Mouse (Mus musculus) c-Kit-positive CD71-positive TER-119-negative erythroid progenitor cells, embryonic 14.5 days (primary cell): ENCODE measurements around the gene Sin3b.

ENCODE experiments used
- DNase-seq: peaks from one replicate; pipeline ENCODE4 v3.0.0-alpha.2; 2013; ENCODE audit warnings: low read depth

Gene Sin3b

GRCm38 (mm10) chr8:72753781-72754180, 30.7 kb downstream of the Sin3b start:
- no peak for DNase-seq

GRCm38 (mm10) chr8:72756031-72756430, 32.9 kb downstream of the Sin3b start:
- DNase-seq = no peak

- DNase-seq = no peak
Observed at GRCm38 (mm10) chr8:72756771-72757390, 33.8 kb downstream of the Sin3b start.

- DNase-seq = no peak
Observed at GRCm38 (mm10) chr8:72757426-72758195, 34.5 kb downstream of the Sin3b start.

- no peak for DNase-seq
Observed at GRCm38 (mm10) chr8:72758310-72758709, 35.2 kb downstream of the Sin3b start.

- DNase-seq = no peak
Observed at GRCm38 (mm10) chr8:72760216-72760615, 37.1 kb downstream of the Sin3b start.

GRCm38 (mm10) chr8:72761322-72762051, 38.4 kb downstream of the Sin3b start, which contains the start of gene F2rl3:
Gene F2rl3, plus strand, starts transcription at chr8:72761880.
- no peak for DNase-seq

- DNase-seq = no peak
Observed at GRCm38 (mm10) chr8:72762306-72762705, 39.2 kb downstream of the Sin3b start.

GRCm38 (mm10) chr8:72765696-72766095, 42.6 kb downstream of the Sin3b start:
- DNase-seq = no peak

- DNase-seq = no peak
Observed at GRCm38 (mm10) chr8:72766777-72767176, 43.7 kb downstream of the Sin3b start.

- DNase-seq = no peak
Observed at GRCm38 (mm10) chr8:72777797-72778196, 54.7 kb downstream of the Sin3b start.

GRCm38 (mm10) chr8:72780644-72781043, 57.6 kb downstream of the Sin3b start:
- no peak for DNase-seq

GRCm38 (mm10) chr8:72801583-72801982, 78.5 kb downstream of the Sin3b start:
- no peak for DNase-seq
